Mouse (Mus musculus) hindbrain, embryonic 14.5 days (tissue): ENCODE measurements around the gene Tfdp2. TPM values are rescaled to one million over a fixed set of nuclear protein-coding genes. Genes with fewer than 3 reads are reported as not detected.

Experiments
- ATAC-seq: fragments of 200-750 bp; cut with Nextera tagmentation; 2 replicates; pipeline ENCODE4 v1.8.0; 2017; ENCODE audit warnings: moderate number of reproducible peaks, mild to moderate bottlenecking, moderate TSS enrichment, moderate library complexity; ENCODE audit not compliant: low FRiP score
- DNase-seq: peaks from one replicate; pipeline ENCODE4 v3.0.0-alpha.2; 2015; ENCODE audit warnings: low spot score
- H3K27ac ChIP-seq: fragments of 300-500 bp; sonication (generic); 2 replicates; pipeline ENCODE4 v1.5.1; 2014; ENCODE audit warnings: mild to moderate bottlenecking, moderate library complexity
- H3K27me3 ChIP-seq: fragments of 300-500 bp; sonication (generic); 2 replicates; pipeline ENCODE4 v1.6.1; 2014; ENCODE audit warnings: mild to moderate bottlenecking, low read length, mixed read lengths; ENCODE audit not compliant: control insufficient read depth, insufficient read depth
- H3K36me3 ChIP-seq: fragments of 300-500 bp; sonication (generic); replicated peaks from 2 replicates; pipeline ENCODE4 v1.6.1; 2014; ENCODE audit not compliant: control insufficient read depth, insufficient read depth
- H3K4me1 ChIP-seq: fragments of 300-500 bp; sonication (generic); replicated peaks from 2 replicates; pipeline ENCODE4 v1.6.1; 2014; ENCODE audit warnings: antibody characterized with exemption, low read length, mixed read lengths; ENCODE audit not compliant: control insufficient read depth, insufficient read depth
- H3K4me2 ChIP-seq: fragments of 300-500 bp; sonication (generic); replicated peaks from 2 replicates; pipeline ENCODE4 v1.6.1; 2014; ENCODE audit warnings: mild to moderate bottlenecking, moderate library complexity
- H3K4me3 ChIP-seq: fragments of 300-500 bp; sonication (generic); replicated peaks from 2 replicates; pipeline ENCODE4 v1.5.1; 2014; ENCODE audit warnings: mild to moderate bottlenecking, low read length
- H3K9ac ChIP-seq: fragments of 300-500 bp; sonication (generic); 2 replicates; pipeline ENCODE4 v1.6.1; 2014
- H3K9me3 ChIP-seq: fragments of 300-500 bp; sonication (generic); 2 replicates; pipeline ENCODE4 v1.6.1; 2016; ENCODE audit warnings: low read length; ENCODE audit not compliant: control insufficient read depth
- WGBS: fragments of 180-500 bp; shearing (Covaris S2); extraction: QIAGEN DNeasy Blood & Tissue Kit; methylation state at CpG from one replicate; pipeline ENCODE4 v1.1.7; 2014; 5-methylcytosine and 5-hydroxymethylcytosine counted together
- polyA plus RNA-seq: library from polyadenylated mRNA; unstranded; fragments of >200 nt; fragmentation: Nextera tagmentation; extraction: Ambion mirVana; gene quantifications from 2 replicates; pipeline ENCODE4 v1.2.1, GENCODE M21; 2014

The Tfdp2 gene
- polyA plus RNA-seq, 1 experiment from 2014 or later: 21.1 TPM

DNA sequence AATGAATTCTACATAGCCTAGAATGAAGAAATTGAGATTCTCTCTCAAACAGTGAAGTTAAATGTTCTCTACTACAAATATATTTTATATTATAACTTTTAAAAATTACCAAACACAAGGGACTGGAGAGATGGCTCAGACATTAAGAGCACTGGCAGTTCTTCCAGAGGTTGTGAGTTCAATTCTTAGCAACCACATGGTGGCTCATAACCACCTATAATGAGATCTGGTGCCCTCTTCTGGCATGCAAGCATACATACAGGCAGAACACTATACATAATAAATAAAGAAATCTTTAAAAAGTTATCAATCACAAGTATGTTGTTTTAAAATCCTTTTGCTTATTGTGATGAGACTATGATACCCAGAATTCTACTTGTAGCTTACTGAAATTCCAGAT, 21.7 kb downstream of the Tfdp2 start:
- no peak for DNase-seq

DNA sequence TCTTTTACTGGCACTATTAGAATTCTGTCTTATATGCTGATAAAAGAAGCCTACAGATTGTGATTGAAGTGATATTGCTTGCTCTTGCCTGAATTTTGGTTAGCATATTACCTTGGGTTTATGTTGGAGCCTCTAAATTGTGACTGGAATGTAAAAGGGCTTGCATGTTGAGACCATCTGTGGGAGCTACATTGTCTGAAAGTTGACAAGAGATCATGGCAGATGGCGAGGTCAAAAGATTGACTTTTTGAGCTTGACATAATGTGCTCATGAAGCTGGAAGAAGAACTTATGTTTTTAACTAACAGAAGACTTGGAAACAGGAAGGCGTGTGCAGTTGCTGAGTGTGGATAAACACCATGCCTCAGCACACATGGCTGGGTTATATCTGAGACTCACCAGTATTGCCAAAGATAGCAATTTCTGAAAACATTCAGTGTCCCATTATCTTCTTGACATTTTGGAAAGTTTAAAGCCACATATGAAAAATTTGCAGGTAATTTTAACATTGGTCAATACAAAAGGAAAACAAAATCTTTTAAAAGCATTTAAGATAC, 23.1 kb downstream of the Tfdp2 start:
- H3K27ac ChIP-seq: no peak overlapping the region
- H3K27me3 ChIP-seq: no peaks in the 10 kb centered on the region
- DNase-seq (peak; percentile 48), ATAC-seq (no peak)
- H3K4me2 ChIP-seq: no peak overlapping the region
- no peaks in the 10 kb centered on the region for H3K9me3 ChIP-seq
- WGBS: 38% methylated on average over 2 of the region's 2 CpGs
- H3K4me1 ChIP-seq: no peaks in the 10 kb centered on the region
- H3K4me3 ChIP-seq: no peak overlapping the region
- H3K9ac ChIP-seq: no peak overlapping the region
- H3K36me3 ChIP-seq: no peaks in the 10 kb centered on the region

More for the DNA sequence above, 21.7 kb downstream of the Tfdp2 start:
- H3K4me2 ChIP-seq: no peak overlapping the region
- no peaks in the 10 kb centered on the region for H3K36me3 ChIP-seq
- no peak overlapping the region for H3K27ac ChIP-seq
- no peaks in the 10 kb centered on the region for H3K9me3 ChIP-seq
- no peaks in the 10 kb centered on the region for H3K27me3 ChIP-seq
- no peaks in the 10 kb centered on the region for H3K4me1 ChIP-seq
- H3K4me3 ChIP-seq: no peak overlapping the region
- no peak overlapping the region for H3K9ac ChIP-seq
- no peak for ATAC-seq

DNA sequence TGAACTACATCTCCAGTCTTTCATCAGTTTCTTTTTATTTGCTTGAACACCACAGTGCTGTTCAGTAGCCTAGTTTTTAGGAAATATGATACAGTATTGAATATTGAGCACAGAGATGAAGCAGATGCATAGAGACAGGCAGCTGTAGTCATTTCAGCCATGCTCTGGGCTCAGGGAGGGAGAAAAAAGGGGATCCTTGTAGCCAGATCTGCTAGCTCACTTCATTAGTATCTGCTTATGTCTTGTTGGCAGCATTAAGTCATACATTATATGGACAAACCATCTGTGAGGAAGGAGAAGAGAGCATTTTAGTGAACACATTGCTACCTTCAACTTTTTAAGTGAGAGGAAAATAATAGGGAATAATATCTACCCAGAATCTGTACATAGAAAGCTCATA, 24.3 kb downstream of the Tfdp2 start:
- no peak for DNase-seq
- H3K36me3 ChIP-seq: no peaks in the 10 kb centered on the region
- no peak overlapping the region for H3K4me3 ChIP-seq
- no peak overlapping the region for H3K27ac ChIP-seq
- no peak overlapping the region for H3K4me2 ChIP-seq
- no peak for ATAC-seq
- H3K9ac ChIP-seq: no peak overlapping the region
- H3K27me3 ChIP-seq: no peaks in the 10 kb centered on the region
- H3K4me1 ChIP-seq: no peaks in the 10 kb centered on the region
- no peaks in the 10 kb centered on the region for H3K9me3 ChIP-seq

DNA sequence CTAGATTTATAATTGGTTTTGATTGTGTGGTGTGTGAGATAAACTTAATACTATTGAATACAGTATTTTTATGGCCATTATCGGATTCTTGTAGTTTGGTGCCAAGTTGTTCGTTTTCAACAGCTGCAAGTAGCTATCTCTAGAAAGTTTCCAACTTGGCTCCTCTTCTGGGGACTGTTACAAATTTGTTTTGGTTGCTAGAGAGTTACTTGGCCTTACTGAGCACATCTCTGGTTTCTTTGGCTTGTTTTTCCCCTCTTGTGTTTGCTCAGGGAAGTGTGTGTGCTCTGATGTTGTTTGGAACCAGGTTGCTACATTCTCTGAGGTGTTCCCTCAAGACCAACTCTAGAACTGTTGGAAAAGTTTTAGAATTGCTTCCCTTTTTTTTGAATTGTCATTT, 27.2 kb downstream of the Tfdp2 start:
- no peak for ATAC-seq
- WGBS: 91% methylated on average over 2 of the region's 2 CpGs
- Histone ChIP-seq H3K4me1 (no peaks in the 10 kb centered on the region), H3K9me3 (no peaks in the 10 kb centered on the region), H3K27me3 (no peaks in the 10 kb centered on the region), H3K4me2 (no peak overlapping the region), H3K27ac (no peak overlapping the region), H3K9ac (no peak overlapping the region), H3K36me3 (no peaks in the 10 kb centered on the region), H3K4me3 (no peak overlapping the region)
- no peak for DNase-seq

DNA sequence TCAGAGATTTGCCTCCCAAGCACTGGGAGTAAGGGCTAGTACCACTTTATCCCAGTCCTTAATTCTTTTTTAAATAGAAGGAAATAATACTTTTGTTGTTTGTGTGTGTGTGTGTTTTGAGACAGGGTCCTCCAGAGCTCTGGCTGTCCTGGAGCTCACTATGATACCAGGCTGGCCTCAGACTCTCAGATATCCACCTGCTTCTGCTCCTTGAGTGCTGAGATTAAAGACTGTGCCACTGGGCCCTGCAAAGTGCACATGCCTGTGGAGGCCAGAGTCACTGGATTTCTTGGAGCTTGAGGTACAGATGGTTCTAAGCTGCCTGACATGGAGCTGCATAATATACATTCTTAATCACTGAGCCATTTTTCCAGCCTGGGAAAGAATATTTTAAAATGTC, 32.2 kb downstream of the Tfdp2 start:
- no peaks in the 10 kb centered on the region for H3K36me3 ChIP-seq
- no peaks in the 10 kb centered on the region for H3K4me1 ChIP-seq
- ATAC-seq: no peak
- no peak overlapping the region for H3K4me3 ChIP-seq
- H3K9me3 ChIP-seq: no peaks in the 10 kb centered on the region
- DNase-seq: no peak
- H3K27me3 ChIP-seq: no peaks in the 10 kb centered on the region
- H3K4me2 ChIP-seq: no peak overlapping the region
- H3K9ac ChIP-seq: no peak overlapping the region
- H3K27ac ChIP-seq: no peak overlapping the region

DNA sequence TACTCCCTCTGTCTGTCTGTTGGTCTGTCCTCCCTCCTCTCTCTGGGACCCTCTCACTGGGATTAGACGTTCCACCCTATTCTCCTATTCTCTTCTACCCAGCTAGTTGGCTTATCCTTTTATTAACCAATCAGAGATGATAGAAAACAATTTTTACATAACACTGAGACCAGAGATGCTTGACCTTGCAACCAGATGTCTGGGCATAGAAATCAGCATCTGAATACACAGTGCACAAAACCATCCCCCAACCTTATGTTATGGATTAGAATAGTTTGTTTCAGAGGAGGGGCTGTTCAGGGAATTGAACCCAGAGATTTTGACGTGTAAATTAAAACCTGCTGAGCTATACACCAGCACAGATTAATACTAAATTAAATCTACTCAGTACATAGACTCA, 34.2 kb downstream of the Tfdp2 start:
- Histone ChIP-seq H3K9me3 (no peaks in the 10 kb centered on the region), H3K27me3 (no peaks in the 10 kb centered on the region), H3K4me2 (no peak overlapping the region), H3K27ac (no peak overlapping the region), H3K4me1 (no peaks in the 10 kb centered on the region), H3K36me3 (no peaks in the 10 kb centered on the region), H3K9ac (no peak overlapping the region), H3K4me3 (no peak overlapping the region)
- 29% methylated on average over 2 of the region's 2 CpGs for WGBS
- DNase-seq (no peak), ATAC-seq (no peak)

DNA sequence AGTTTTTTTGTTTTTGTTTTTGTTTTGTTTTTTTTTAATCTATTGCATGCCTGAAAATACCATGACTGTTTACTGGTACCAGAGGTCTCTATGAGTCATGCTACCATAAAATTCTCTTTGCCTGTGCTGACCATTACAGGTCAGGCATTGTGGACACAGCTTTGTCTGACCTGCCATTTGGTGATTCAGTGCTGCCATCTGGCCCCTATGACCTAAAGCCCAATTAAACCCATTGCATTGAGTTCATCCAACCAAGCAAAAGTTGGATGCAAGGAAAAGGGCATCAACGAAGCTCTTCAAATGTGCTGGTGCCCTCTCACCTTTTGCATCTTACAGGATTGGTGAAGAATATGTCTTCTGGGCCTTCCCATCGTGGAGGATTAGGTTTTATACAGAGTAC, 39.4 kb downstream of the Tfdp2 start:
- H3K4me1 ChIP-seq: no peaks in the 10 kb centered on the region
- H3K9me3 ChIP-seq: no peaks in the 10 kb centered on the region
- no peak overlapping the region for H3K9ac ChIP-seq
- H3K4me3 ChIP-seq: no peak overlapping the region
- ATAC-seq (no peak), DNase-seq (no peak)
- no peaks in the 10 kb centered on the region for H3K36me3 ChIP-seq
- H3K4me2 ChIP-seq: no peak overlapping the region
- no peak overlapping the region for H3K27ac ChIP-seq
- 51% methylated on average over 2 of the region's 2 CpGs for WGBS
- H3K27me3 ChIP-seq: no peaks in the 10 kb centered on the region

DNA sequence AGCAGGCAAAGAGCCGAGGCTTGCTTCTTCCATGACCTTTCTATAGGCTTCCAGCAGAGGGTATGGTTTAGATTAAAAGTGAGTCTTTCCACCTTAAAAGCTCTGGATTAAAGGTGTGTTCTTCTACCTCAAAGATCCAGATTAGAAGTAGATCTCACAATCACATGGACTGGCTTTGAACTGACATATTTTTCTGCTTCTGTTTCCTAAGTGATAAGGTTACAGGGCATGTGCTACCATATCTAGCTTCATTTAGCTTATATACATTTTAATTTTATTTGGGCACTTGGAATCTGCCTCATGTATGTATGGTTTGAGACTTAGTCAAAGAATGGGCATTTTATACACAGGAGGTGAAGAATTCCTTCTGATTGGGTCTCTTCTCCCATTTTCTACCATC, 41.3 kb downstream of the Tfdp2 start:
- H3K4me1 ChIP-seq: no peaks in the 10 kb centered on the region
- no peak overlapping the region for H3K9ac ChIP-seq
- DNase-seq: no peak
- no peaks in the 10 kb centered on the region for H3K9me3 ChIP-seq
- no peak for ATAC-seq
- no peaks in the 10 kb centered on the region for H3K27me3 ChIP-seq
- H3K27ac ChIP-seq: no peak overlapping the region
- H3K4me2 ChIP-seq: no peak overlapping the region
- H3K36me3 ChIP-seq: no peaks in the 10 kb centered on the region
- WGBS: 92% methylated on average over 1 of the region's 1 CpGs
- H3K4me3 ChIP-seq: no peak overlapping the region

DNA sequence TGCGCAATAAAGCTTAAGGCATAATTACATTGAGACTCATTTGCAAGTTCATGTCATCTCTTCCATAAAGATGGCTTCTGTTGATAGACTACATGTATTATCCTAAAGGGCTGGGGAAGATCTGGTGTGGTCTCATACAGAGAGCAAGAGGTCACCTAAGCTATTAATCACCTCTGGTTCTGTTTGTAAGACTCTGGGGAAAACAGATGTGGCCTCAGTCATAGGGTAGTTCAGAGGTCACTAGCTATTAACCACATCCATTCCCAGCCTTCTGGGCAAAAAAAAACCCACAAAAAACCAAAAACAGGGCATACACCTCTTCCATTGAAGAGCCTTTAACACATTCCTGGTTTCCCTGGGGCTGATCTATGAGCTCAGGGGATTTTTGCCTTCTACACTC, 42.2 kb downstream of the Tfdp2 start:
- Histone ChIP-seq H3K9me3 (no peaks in the 10 kb centered on the region), H3K36me3 (no peaks in the 10 kb centered on the region), H3K4me2 (no peak overlapping the region), H3K4me3 (no peak overlapping the region), H3K27ac (no peak overlapping the region), H3K4me1 (no peaks in the 10 kb centered on the region), H3K9ac (no peak overlapping the region), H3K27me3 (no peaks in the 10 kb centered on the region)
- WGBS: 59% methylated on average over 1 of the region's 1 CpGs
- DNase-seq (no peak), ATAC-seq (no peak)
